Mouse (Mus musculus) neural tube, embryonic 12.5 days (tissue): ENCODE results near the gene Otulinl. TPM values are rescaled to one million over a fixed set of nuclear protein-coding genes. Genes with fewer than 3 reads are reported as not detected.

Experiments used
- ATAC-seq: fragments of 200-750 bp; cut with Nextera tagmentation; 2 replicates; pipeline ENCODE4 v1.8.0; 2017; ENCODE audit warnings: low read depth, mild to moderate bottlenecking, moderate TSS enrichment, moderate library complexity; ENCODE audit not compliant: low FRiP score
- H3K27ac ChIP-seq: fragments of 300-500 bp; sonication (generic); 2 replicates; pipeline ENCODE4 v1.5.1; 2016
- H3K27me3 ChIP-seq: fragments of 300-500 bp; sonication (generic); replicated peaks from 2 replicates; pipeline ENCODE4 v1.6.1; 2016; ENCODE audit warnings: mild to moderate bottlenecking
- H3K36me3 ChIP-seq: fragments of 300-500 bp; sonication (generic); 2 replicates; pipeline ENCODE4 v1.6.1; 2016; ENCODE audit warnings: mild to moderate bottlenecking
- H3K4me1 ChIP-seq: fragments of 300-500 bp; sonication (generic); 2 replicates; pipeline ENCODE4 v1.6.1; 2016
- H3K4me2 ChIP-seq: fragments of 300-500 bp; sonication (generic); replicated peaks from 2 replicates; pipeline ENCODE4 v1.6.1; 2016; ENCODE audit warnings: mild to moderate bottlenecking
- H3K4me3 ChIP-seq: fragments of 300-500 bp; sonication (generic); 2 replicates; pipeline ENCODE4 v1.5.1; 2016
- H3K9ac ChIP-seq: fragments of 300-500 bp; sonication (generic); 2 replicates; pipeline ENCODE4 v1.6.1; 2016; ENCODE audit warnings: mild to moderate bottlenecking
- H3K9me3 ChIP-seq: fragments of 300-500 bp; sonication (generic); 2 replicates; pipeline ENCODE4 v1.6.1; 2016; ENCODE audit warnings: mild to moderate bottlenecking
- WGBS: fragments of 180-500 bp; shearing (Covaris S2); methylation state at CpG from one replicate; pipeline ENCODE4 v1.1.7; 2016; 5-methylcytosine and 5-hydroxymethylcytosine counted together
- polyA plus RNA-seq: library from polyadenylated mRNA; unstranded; fragments of >200 nt; fragmentation: Nextera tagmentation; extraction: Ambion mirVana; gene quantifications from 2 replicates; pipeline ENCODE4 v1.2.1, GENCODE M21; 2016

The Otulinl gene
- polyA plus RNA-seq, 1 experiment from 2014 or later, result 8.6 TPM

DNA sequence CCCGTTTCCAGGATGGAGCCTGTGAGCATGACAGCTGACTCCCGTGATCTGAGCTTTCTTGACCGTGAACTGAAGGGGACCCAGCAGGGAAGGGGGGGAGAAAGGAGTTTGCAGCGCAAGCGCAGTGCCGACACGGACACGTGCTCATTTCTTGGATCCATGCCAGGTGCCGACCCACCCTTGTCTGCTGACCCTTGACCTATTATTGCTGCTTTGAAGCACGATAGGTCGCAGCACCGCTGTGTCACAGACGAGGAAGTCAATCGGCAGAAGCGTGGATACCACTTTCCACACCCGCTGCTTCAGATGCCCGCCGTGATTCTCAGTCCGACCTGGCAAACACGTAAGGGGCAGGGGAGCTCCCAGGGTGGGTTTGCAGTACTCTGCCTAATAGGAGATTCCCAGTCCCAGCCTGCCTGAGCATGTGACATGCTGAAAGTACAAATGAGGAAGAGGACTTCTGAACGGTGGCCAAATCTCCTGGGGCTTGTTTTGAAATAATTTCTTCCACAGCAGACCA lies 15.9 kb downstream of the Otulinl start:
- H3K27ac ChIP-seq, result no peak overlapping the region
- peak; percentile 44 for ATAC-seq
- no peak overlapping the region for H3K4me3 ChIP-seq
- no peaks in the 10 kb centered on the region for H3K27me3 ChIP-seq
- H3K9me3 ChIP-seq, result no peaks in the 10 kb centered on the region
- H3K4me1 ChIP-seq, result no peaks in the 10 kb centered on the region; the same call in 1 of the 2 replicates
- 64% methylated on average over 21 of the region's 21 CpGs for WGBS
- peak overlapping the region; percentile 45 for H3K4me2 ChIP-seq
- H3K9ac ChIP-seq, result no peak overlapping the region
- no peaks in the 10 kb centered on the region for H3K36me3 ChIP-seq

DNA sequence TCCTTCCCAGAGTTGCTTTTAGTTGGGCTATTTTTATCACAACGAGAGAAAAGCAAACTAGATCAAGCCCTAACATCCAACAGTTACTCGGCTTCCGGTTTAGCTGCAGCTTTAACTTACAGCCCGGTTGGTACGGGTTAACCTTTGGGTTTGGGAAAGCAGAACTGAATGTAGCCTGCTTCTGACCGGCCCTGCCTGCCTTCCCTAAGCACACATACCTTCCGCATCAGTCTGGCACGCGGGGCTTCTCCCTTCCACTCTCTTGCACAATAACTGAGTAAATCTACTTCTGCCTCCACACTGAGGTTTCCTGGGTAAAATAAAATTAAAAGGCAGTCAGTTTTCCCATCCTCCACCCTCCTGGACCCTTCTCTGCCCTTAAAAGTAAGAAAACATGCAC lies 17.3 kb downstream of the Otulinl start:
- Histone ChIP-seq H3K27me3 (no peaks in the 10 kb centered on the region), H3K27ac (no peak overlapping the region), H3K9me3 (no peaks in the 10 kb centered on the region), H3K4me2 (no peak overlapping the region), H3K4me3 (no peak overlapping the region), H3K36me3 (no peaks in the 10 kb centered on the region), H3K4me1 (no peaks in the 10 kb centered on the region; the same call in 1 of the 2 replicates), H3K9ac (no peak overlapping the region)
- WGBS, result 95% methylated on average over 9 of the region's 9 CpGs
- ATAC-seq, result no peak

DNA sequence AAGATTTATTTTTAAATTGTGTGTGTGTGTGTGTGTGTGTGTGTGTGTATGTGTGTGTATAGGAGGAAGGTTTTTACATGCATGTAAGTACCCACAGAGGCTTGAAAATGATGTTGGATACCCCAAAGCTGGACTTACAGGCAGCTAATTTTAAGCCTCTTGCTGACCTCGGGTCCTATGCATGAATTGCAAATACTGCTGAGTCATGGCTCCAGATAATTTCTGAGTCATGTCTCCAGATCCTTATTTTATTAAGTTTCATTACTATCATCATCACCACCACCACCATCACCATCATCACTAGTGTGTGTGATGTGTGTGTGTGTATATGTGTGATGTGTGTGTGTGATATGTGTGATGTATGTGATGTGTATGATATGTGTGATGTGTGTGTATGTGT lies 18.7 kb downstream of the Otulinl start:
- Histone ChIP-seq H3K36me3 (no peaks in the 10 kb centered on the region), H3K4me3 (no peak overlapping the region), H3K4me1 (no peaks in the 10 kb centered on the region; the same call in 1 of the 2 replicates), H3K27ac (no peak overlapping the region), H3K9ac (no peak overlapping the region), H3K9me3 (no peaks in the 10 kb centered on the region), H3K27me3 (no peaks in the 10 kb centered on the region), H3K4me2 (no peak overlapping the region)
- WGBS, result 85% methylated on average over 1 of the region's 1 CpGs
- ATAC-seq, result no peak

DNA sequence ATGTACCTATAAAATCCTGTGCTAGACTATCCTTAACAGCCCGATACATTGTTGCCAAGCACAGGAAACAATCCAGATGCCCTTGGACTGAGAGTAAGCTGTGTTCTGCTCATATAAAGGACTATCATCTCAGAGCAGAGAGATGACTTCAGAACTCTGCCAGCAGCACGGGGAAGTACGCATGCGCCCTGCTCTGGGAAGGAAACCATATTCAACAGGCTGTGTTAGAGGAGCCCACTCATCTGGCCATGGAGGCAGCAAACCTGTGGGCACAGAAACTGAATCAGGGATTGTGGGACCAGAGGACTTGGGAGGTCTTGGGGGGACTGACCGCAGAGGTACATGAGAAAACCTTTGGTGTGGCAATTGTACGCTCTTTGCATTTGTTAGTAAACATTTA lies 19.7 kb downstream of the Otulinl start:
- no peak for ATAC-seq
- 92% methylated on average over 6 of the region's 6 CpGs for WGBS
- no peak overlapping the region for H3K4me2 ChIP-seq

DNA sequence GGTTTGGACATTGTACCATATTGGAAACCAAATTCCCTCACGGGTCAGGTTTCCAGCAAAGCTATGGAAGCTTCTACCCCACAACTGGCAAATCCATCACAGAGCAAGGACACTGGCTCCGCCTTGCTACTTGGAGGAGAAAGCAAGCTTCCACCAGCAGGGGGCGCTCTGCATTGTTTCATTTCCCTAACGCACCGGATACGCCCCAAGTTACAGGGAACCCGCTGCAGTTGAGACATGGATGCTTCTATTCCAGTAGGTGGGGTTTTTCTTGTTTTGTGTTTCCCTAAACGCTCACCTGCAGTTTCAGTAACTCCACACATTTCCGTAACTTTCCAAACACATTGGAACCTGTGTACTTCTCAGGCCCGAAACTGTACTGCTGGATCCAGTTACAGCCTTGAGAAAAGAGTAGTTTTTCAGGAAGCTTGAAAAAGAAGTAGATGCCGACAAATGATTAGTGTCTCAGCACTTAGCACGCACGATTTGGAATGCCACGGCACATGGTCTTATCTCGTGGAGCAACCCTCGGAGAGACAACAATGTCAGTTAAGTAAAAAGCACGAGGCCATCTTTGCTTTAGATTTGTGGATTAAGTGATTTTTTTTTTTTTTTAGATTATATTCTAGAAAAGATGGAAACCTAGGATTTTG lies 21.7 kb downstream of the Otulinl start:
- H3K36me3 ChIP-seq, result no peaks in the 10 kb centered on the region
- no peak overlapping the region for H3K9ac ChIP-seq
- WGBS, result 47% methylated on average over 17 of the region's 17 CpGs
- no peaks in the 10 kb centered on the region for H3K4me1 ChIP-seq
- no peaks in the 10 kb centered on the region for H3K27me3 ChIP-seq
- H3K27ac ChIP-seq, result no peak overlapping the region
- H3K4me2 ChIP-seq, result no peak overlapping the region
- H3K4me3 ChIP-seq, result no peak overlapping the region
- ATAC-seq, result peak; percentile 41; the same call in 1 of the 2 replicates
- H3K9me3 ChIP-seq, result no peaks in the 10 kb centered on the region

More for the DNA sequence above, 19.7 kb downstream of the Otulinl start:
- H3K9ac ChIP-seq, result no peak overlapping the region
- no peak overlapping the region for H3K4me3 ChIP-seq
- H3K27me3 ChIP-seq, result no peaks in the 10 kb centered on the region
- no peak overlapping the region for H3K27ac ChIP-seq
- no peaks in the 10 kb centered on the region; the same call in 1 of the 2 replicates for H3K4me1 ChIP-seq
- no peaks in the 10 kb centered on the region for H3K9me3 ChIP-seq
- H3K36me3 ChIP-seq, result no peaks in the 10 kb centered on the region

DNA sequence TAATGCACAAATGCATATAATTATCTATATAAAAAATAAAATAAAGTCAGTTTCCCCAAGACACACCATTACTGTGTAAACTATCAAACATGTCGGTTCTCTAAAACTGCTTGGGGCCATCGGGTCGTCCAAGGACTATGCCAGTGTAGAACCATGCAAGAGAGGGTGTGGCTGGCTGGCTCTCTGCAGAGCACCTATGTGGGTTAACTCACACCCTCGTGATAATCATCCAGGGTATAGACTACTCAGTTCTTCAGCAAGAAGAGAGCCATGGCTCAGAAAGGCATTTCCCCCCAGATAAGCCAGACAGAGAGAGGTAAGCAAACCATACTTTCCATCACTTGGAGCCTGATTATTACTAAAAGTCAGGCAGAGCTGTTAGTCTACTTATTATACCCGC lies 22.2 kb downstream of the Otulinl start:
- no peak for ATAC-seq
- WGBS, result 84% methylated on average over 5 of the region's 5 CpGs

DNA sequence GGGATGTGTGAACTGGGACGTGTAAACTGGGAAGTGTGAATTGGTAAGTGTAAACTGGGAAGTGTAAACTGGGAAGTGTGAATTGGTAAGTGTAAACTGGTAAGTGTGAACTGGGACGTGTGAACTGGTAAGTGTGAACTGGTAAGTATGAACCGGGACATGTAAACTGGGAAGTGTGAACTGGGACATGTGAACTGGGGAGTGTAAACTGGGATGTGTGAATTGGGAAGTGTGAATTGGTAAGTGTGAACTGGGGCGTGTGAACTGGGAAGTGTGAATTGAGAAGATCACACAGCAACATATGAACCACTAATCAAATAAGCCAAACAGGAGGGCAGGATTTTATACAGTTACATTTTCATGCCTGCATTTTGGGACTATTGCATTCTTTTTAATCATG lies 23.0 kb downstream of the Otulinl start:
- Histone ChIP-seq H3K27ac (no peak overlapping the region), H3K27me3 (no peaks in the 10 kb centered on the region), H3K9me3 (no peaks in the 10 kb centered on the region), H3K4me1 (no peaks in the 10 kb centered on the region), H3K4me2 (no peak overlapping the region), H3K4me3 (no peak overlapping the region), H3K9ac (no peak overlapping the region), H3K36me3 (no peaks in the 10 kb centered on the region)
- 90% methylated on average over 4 of the region's 4 CpGs for WGBS
- no peak for ATAC-seq

More for the DNA sequence above, 22.2 kb downstream of the Otulinl start:
- no peak overlapping the region for H3K9ac ChIP-seq
- no peak overlapping the region for H3K4me2 ChIP-seq
- H3K27me3 ChIP-seq, result no peaks in the 10 kb centered on the region
- no peaks in the 10 kb centered on the region for H3K4me1 ChIP-seq
- H3K36me3 ChIP-seq, result no peaks in the 10 kb centered on the region
- H3K27ac ChIP-seq, result no peak overlapping the region
- H3K9me3 ChIP-seq, result no peaks in the 10 kb centered on the region
- no peak overlapping the region for H3K4me3 ChIP-seq

DNA sequence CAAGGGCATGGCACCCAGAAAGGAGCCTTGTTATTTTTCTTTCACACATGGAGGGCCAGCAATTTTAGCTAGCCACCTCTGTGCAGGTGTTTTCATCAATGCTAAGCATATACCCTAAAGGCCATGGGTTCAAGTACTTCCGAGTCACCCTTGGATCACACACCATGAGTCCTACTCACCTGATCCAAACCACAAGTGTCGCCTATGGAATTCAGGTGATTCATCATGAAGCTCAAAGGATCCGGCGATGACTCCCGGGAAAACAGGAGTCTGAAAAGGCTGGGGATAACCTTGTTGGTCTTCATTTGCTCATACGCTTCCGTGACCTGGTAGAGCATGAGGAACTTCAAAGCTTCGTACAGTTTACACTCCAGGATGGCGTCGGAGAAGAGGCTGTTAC lies 23.5 kb downstream of the Otulinl start:
- no peak overlapping the region for H3K27ac ChIP-seq
- no peak overlapping the region for H3K9ac ChIP-seq
- H3K4me3 ChIP-seq, result no peak overlapping the region
- H3K4me2 ChIP-seq, result no peak overlapping the region
- no peaks in the 10 kb centered on the region for H3K9me3 ChIP-seq
- no peaks in the 10 kb centered on the region for H3K4me1 ChIP-seq
- 95% methylated on average over 10 of the region's 10 CpGs for WGBS
- H3K27me3 ChIP-seq, result no peaks in the 10 kb centered on the region
- H3K36me3 ChIP-seq, result no peaks in the 10 kb centered on the region
- no peak for ATAC-seq

DNA sequence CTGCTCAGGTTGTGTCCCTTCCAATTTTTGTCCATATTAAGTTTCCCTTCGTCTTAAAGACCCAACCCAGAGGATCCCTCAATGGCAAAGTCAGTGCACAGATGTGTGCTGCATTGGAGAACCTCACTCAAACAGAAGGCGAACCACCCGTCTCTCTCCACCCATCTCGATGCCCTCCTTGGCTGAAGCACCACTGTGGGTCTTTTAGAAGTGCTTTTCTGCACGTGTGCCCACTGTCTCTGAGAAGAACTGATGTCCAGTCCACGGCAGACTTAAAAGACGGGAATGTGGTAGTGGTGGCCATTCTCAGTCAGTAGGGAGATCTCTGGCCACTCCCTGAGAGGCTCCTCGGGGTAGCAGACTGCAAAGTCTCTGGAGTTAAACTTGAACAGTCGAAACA lies 24.8 kb downstream of the Otulinl start:
- no peak overlapping the region for H3K27ac ChIP-seq
- no peaks in the 10 kb centered on the region for H3K9me3 ChIP-seq
- H3K36me3 ChIP-seq, result no peaks in the 10 kb centered on the region
- H3K4me1 ChIP-seq, result no peaks in the 10 kb centered on the region
- no peak overlapping the region for H3K4me2 ChIP-seq
- no peak for ATAC-seq
- no peak overlapping the region for H3K9ac ChIP-seq
- no peak overlapping the region for H3K4me3 ChIP-seq
- 83% methylated on average over 9 of the region's 9 CpGs for WGBS
- no peaks in the 10 kb centered on the region for H3K27me3 ChIP-seq

DNA sequence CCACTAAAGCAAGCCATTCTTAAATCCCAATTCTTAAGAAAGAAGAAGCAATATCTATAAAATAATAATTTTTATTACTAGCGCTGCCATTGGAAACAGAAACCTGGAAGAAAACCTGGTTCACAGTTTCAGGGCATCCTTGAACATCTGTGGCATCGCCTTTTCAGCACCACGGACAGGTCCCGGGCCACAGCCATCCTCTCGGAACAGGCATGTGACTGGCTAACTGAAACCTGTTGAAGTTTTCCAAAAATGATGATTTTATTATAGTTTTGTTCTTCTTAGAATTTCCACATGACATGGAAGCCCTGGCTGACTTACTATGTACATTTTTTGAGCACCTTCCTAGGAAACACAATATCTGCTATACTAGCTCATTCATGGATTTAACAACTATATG lies 26.4 kb downstream of the Otulinl start:
- Histone ChIP-seq H3K4me2 (no peak overlapping the region), H3K27me3 (no peaks in the 10 kb centered on the region), H3K36me3 (no peaks in the 10 kb centered on the region), H3K9ac (no peak overlapping the region), H3K4me1 (no peaks in the 10 kb centered on the region), H3K9me3 (no peaks in the 10 kb centered on the region), H3K27ac (no peak overlapping the region), H3K4me3 (no peak overlapping the region)
- WGBS, result 25% methylated on average over 5 of the region's 5 CpGs
- no peak for ATAC-seq

DNA sequence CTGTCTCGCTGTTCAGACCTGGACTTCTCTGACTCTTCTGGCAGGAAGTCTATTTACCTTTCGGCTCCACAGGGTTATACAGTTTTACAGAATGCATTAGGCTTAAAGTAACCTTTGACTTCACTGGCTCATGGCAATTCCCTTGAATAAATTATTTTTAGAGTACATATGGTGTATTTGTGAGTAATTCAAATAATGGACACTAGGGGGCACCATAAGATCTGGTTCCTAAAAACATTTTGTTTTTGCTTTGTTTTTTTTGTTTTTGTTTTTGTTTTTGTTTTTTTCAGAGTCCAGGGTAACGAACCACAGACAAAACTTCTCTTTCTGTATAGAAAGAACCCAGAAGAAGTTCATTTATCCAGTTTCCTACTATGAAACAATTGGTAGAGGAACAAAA lies 33.7 kb downstream of the Otulinl start:
- Histone ChIP-seq H3K4me3 (no peak overlapping the region), H3K9me3 (no peaks in the 10 kb centered on the region), H3K27me3 (no peaks in the 10 kb centered on the region), H3K9ac (no peak overlapping the region), H3K36me3 (no peaks in the 10 kb centered on the region), H3K4me2 (no peak overlapping the region), H3K4me1 (no peaks in the 10 kb centered on the region), H3K27ac (no peak overlapping the region)
- WGBS, result 52% methylated on average over 3 of the region's 3 CpGs
- ATAC-seq, result no peak

DNA sequence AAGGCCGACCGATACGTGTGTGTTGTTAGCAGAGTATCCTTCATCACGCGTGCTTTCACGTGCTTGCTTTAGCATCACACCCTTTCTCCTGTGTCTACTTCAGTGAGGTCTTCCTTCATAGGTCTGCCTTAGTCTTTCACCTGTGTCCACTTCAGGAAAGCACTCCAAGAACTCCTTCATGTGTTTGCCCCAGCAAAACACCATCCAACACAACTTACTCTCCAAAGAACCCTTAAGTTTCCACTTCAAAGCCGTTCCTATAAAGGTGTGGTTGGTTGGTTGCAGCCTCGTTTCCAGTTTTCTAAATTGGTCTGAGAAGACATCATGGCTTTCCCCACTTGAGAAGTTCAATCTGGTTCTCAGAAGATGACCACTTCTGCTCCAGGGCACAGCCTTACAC lies 34.7 kb downstream of the Otulinl start:
- Histone ChIP-seq H3K4me3 (no peak overlapping the region), H3K27me3 (no peaks in the 10 kb centered on the region), H3K36me3 (no peaks in the 10 kb centered on the region), H3K4me1 (no peaks in the 10 kb centered on the region), H3K4me2 (no peak overlapping the region), H3K9ac (no peak overlapping the region), H3K9me3 (no peaks in the 10 kb centered on the region), H3K27ac (no peak overlapping the region)
- 94% methylated on average over 8 of the region's 8 CpGs for WGBS
- no peak for ATAC-seq

DNA sequence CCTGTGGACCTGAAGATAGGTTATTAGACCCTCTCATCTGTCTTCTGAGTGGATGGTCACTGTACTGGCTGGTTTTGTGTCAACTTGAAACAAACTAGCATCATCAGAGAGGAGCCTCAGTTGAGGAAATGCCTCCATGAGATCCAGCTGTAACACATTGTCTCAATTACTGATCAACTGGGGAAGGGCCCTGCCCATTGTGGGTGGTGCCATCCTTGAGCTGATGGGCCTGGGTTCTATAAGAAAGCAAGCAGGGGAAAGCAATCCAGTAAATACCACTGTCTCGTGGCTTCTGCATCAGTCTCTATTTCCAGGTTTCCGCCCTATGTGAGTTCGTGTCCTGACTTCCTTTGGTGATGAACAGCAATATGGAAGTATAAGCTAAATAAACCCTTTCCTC lies 36.1 kb downstream of the Otulinl start:
- Histone ChIP-seq H3K4me1 (no peaks in the 10 kb centered on the region), H3K4me2 (no peak overlapping the region), H3K9me3 (no peaks in the 10 kb centered on the region), H3K36me3 (no peaks in the 10 kb centered on the region), H3K4me3 (no peak overlapping the region), H3K27ac (no peak overlapping the region), H3K9ac (no peak overlapping the region), H3K27me3 (no peaks in the 10 kb centered on the region)
- no peak for ATAC-seq
- WGBS, result 88% methylated on average over 3 of the region's 3 CpGs
